Mouse (Mus musculus) kidney, adult 18-20 months (tissue): ENCODE measurements around the gene Pfkm.

Experiments used
- DNase-seq: peaks from one replicate; pipeline ENCODE4 v3.0.0; 2021

Gene Pfkm

GRCm38 (mm10) chr15:98102401-98102800 is 10.0 kb downstream of the Pfkm start:
- no peak for DNase-seq

- DNase-seq = no peak
Observed at GRCm38 (mm10) chr15:98106506-98106905, 14.1 kb downstream of the Pfkm start.

GRCm38 (mm10) chr15:98107230-98107629 is 14.8 kb downstream of the Pfkm start:
- no peak for DNase-seq

GRCm38 (mm10) chr15:98107703-98108296 is 15.4 kb downstream of the Pfkm start:
- DNase-seq = no peak

GRCm38 (mm10) chr15:98108297-98109152 is 16.1 kb downstream of the Pfkm start:
- peak; percentile 86 for DNase-seq

GRCm38 (mm10) chr15:98111791-98112190 is 19.4 kb downstream of the Pfkm start:
- peak; percentile 6 for DNase-seq

GRCm38 (mm10) chr15:98114098-98114851 is 21.9 kb downstream of the Pfkm start:
- no peak for DNase-seq

GRCm38 (mm10) chr15:98114852-98115778 is 22.7 kb downstream of the Pfkm start:
- DNase-seq = no peak

GRCm38 (mm10) chr15:98115779-98116163 is 23.4 kb downstream of the Pfkm start:
- no peak for DNase-seq

GRCm38 (mm10) chr15:98116287-98116686 is 23.9 kb downstream of the Pfkm start:
- DNase-seq = no peak

- no peak for DNase-seq
Observed at GRCm38 (mm10) chr15:98119363-98119762, 27.0 kb downstream of the Pfkm start.

GRCm38 (mm10) chr15:98120831-98121230 is 28.4 kb downstream of the Pfkm start:
- DNase-seq = no peak

- no peak for DNase-seq
Observed at GRCm38 (mm10) chr15:98131001-98131400, 38.6 kb downstream of the Pfkm start.

GRCm38 (mm10) chr15:98131451-98131850 is 39.1 kb downstream of the Pfkm start:
- no peak for DNase-seq

- DNase-seq = no peak
Observed at GRCm38 (mm10) chr15:98131942-98132655, 39.7 kb downstream of the Pfkm start.

GRCm38 (mm10) chr15:98133471-98133870 is 41.1 kb downstream of the Pfkm start:
- DNase-seq = no peak

GRCm38 (mm10) chr15:98134034-98134433 is 41.6 kb downstream of the Pfkm start:
- no peak for DNase-seq

GRCm38 (mm10) chr15:98134666-98135065 is 42.3 kb downstream of the Pfkm start:
- no peak for DNase-seq

GRCm38 (mm10) chr15:98135671-98136070 is 43.3 kb downstream of the Pfkm start:
- DNase-seq = no peak

- no peak for DNase-seq
Observed at GRCm38 (mm10) chr15:98136871-98137270, 44.5 kb downstream of the Pfkm start.

GRCm38 (mm10) chr15:98139763-98140162 is 47.4 kb downstream of the Pfkm start:
- no peak for DNase-seq

GRCm38 (mm10) chr15:98140809-98141208 is 48.4 kb downstream of the Pfkm start:
- DNase-seq = no peak
